Mouse (Mus musculus): ENCODE data around the gene Fancf. TPM values are rescaled to one million over a fixed set of nuclear protein-coding genes. Genes with fewer than 3 reads are reported as not detected.

The Fancf gene
- 7.0 and 10.1 TPM in 2 replicates for polyA plus RNA-seq (2016; fragmentation: Nextera tagmentation; extraction: Ambion mirVana)

DNA sequence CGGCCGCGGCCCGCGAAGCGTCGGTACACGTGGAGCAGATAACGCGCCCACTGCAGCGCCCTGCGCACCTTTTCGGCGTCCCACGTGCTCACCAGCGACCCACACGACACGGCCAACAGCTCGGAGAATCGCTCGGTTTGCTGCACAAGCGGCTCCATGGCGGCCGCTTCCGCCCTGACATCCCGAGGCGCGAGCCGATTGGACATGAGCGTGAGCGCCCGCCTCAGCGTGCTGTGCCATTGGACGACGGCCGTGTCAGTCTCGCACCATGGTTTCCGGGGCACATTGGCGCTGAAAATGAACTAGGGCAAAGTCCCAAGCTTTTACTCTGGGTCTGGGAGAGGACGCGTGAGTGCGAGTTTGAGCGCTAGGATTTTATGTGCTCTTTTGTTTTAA is at the start of gene Fancf:
Fancf (minus strand) TSS at position 171 of the 396 bp plus-strand sequence.
- WGBS = under 1% methylated on average over 43 of the region's 43 CpGs
- peak; percentile 95 for DNase-seq (ENCODE audit: low spot score)
- H3K4me1 ChIP-seq = peaks cover 22% of the 10 kb centered on the region

DNA sequence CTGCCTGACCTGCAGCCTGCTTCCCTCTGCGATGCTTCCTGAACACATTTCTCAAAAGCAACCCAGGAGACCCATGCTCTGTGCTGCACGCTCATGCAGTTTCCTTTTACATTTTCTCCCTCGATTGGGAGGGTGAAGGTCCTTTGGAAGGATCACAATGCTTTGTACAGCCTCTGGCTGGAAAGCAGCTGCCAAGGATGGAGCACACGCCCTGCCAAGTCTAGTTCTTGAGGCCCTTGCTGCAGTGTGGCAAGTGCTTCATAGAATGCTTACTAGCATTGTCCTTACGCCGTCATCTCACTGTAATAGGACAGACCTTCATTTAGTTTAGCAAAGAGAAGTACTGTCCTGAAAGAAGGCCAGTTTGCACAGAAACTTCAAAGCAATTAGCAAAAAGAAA is 37.0 kb upstream of the Fancf start:
- DNase-seq (ENCODE audit: low spot score) = no peak
- Histone ChIP-seq H3K27me3 (ENCODE audit: low read depth, poor library complexity, severe bottlenecking) (no peaks in the 10 kb centered on the region), H3K27ac (replicated peaks) (no peak overlapping the region), H3K36me3 (no peaks in the 10 kb centered on the region), H3K4me1 (no peaks in the 10 kb centered on the region), H3K4me3 (no peak overlapping the region), H3K9me3 (replicated peaks) (no peaks in the 10 kb centered on the region)
- 84% methylated on average over 6 of the region's 6 CpGs for whole genome bisulfite sequencing

More for the DNA sequence above, at the start of gene Fancf:
- Histone ChIP-seq H3K4me3 (peak within 1 kb of the TSS; percentile 72), H3K27ac (replicated peaks) (peak within 1 kb of the TSS; percentile 97), H3K36me3 (peaks cover 49% of the 10 kb centered on the region), H3K9me3 (replicated peaks) (no peaks in the 10 kb centered on the region), H3K27me3 (ENCODE audit: low read depth, poor library complexity, severe bottlenecking) (no peaks in the 10 kb centered on the region)

DNA sequence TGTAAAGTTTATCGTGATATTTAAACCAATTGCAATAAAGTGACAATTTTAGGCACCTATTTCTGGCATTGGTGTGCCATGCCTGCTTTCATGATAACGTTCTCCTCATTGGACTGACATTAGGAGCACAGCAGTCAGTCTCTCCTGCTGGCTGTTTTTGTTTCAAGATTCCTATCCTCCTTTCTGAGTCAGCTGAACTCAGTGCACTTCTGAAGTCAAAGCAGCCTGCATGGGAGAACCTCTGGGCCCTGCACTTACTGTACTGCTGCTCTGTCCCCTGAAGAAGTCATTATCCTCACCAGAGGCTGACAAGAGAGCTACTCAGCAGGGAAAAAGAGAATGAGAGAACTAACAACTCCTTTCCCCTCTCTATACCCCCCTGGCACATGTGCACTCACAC is 32.9 kb upstream of the Fancf start:
- no peaks in the 10 kb centered on the region for H3K27me3 ChIP-seq (ENCODE audit: low read depth, poor library complexity, severe bottlenecking)
- no peak overlapping the region for H3K27ac ChIP-seq (replicated peaks)
- no peak overlapping the region for H3K4me3 ChIP-seq
- no peaks in the 10 kb centered on the region for H3K36me3 ChIP-seq
- H3K4me1 ChIP-seq = no peaks in the 10 kb centered on the region
- no peak for DNase-seq (ENCODE audit: low spot score)
- H3K9me3 ChIP-seq (replicated peaks) = no peaks in the 10 kb centered on the region
- 68% methylated on average over 2 of the region's 2 CpGs for WGBS

DNA sequence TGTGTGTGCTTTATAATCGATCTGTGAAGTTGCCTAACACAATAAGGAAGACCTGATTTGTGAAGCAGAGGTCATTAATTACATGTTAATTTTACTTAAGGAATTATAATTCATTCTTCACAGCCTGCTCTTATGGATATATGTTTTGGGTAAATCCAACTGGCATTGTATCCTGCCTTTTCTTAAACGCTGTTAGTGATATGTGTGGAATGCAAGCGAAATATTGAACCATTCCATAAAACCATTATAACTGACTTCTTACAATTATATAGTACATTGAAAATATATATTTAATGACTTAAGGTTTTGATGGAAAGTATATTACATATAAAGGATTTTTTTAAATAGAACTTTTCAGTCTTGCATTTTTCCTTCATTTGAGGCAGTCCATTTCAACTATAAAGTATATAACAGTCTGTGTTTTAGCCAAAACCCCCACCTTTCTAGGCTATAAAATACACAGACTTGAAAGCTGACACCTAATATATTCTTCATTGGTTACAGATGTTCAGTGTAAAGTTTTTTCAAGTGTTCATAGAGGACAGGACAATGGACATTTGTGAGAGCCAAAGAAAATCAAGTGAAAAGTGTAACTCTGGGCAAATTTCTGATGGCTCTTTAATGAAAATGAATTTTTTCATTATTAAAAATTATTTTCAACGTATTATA is 32.2 kb upstream of the Fancf start:
- Histone ChIP-seq H3K4me3 (no peak overlapping the region), H3K27ac (replicated peaks) (no peak overlapping the region), H3K36me3 (no peaks in the 10 kb centered on the region), H3K4me1 (no peaks in the 10 kb centered on the region), H3K27me3 (ENCODE audit: low read depth, poor library complexity, severe bottlenecking) (no peaks in the 10 kb centered on the region), H3K9me3 (replicated peaks) (no peaks in the 10 kb centered on the region)
- WGBS = 82% methylated on average over 4 of the region's 4 CpGs
- DNase-seq (ENCODE audit: low spot score) = no peak

DNA sequence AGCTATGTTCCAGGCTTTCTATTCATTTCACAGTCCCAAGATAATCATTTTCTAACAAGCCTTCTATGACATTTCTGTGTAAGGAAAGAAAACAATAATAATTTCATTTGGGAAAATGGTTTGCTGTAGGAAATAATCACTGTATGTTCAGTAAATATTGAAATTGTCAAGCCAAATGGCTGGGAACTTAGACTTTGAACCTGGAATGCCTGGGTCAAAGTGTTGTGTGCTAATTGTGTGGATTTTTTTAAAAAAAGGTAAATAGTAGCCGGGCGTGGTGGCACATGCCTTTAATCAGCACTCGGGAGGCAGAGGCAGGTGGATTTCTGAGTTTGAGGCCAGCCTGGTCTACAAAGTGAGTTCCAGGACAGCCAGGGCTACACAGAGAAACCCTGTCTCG is 30.9 kb upstream of the Fancf start:
- no peak overlapping the region for H3K27ac ChIP-seq (replicated peaks)
- no peaks in the 10 kb centered on the region for H3K36me3 ChIP-seq
- no peak for DNase-seq (ENCODE audit: low spot score)
- H3K4me1 ChIP-seq = no peaks in the 10 kb centered on the region
- no peak overlapping the region for H3K4me3 ChIP-seq
- H3K9me3 ChIP-seq (replicated peaks) = no peaks in the 10 kb centered on the region
- WGBS = 86% methylated on average over 4 of the region's 4 CpGs
- H3K27me3 ChIP-seq (ENCODE audit: low read depth, poor library complexity, severe bottlenecking) = no peaks in the 10 kb centered on the region

DNA sequence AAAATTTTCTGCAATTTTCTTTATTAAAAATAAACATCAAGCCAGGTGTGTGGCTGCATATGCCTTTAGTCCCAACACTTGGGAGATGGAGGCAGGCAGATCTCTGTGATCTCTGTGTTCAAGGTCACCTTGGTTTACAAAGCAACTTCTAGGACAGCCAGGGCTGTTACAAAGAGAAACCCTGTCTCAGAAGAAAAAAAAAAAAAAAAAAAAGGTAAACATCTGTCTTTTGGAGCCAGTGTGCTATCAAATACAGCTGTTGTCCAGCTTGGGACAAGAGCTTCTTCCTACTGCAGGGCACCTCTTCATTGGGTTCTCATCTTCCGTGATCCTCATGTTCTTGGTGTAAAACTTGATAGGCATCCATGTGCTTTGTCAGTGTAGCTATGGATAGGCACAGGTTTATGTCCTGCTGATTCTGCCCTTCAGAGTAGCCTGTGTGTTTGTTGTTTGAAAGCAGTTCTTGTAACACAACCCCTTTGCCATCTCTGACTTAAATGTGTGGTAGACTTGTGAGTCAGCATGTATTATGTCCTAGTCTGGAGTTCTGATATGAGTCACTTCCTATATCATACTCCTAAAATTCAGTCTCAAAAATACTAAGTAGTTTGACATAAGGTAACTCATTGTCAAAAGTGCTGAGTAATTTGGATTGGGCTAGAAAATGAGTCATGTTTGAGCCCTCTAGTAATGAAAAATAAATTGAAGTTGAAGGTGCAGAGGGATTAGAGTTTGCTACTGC is 30.3 kb upstream of the Fancf start:
- 86% methylated on average over 1 of the region's 1 CpGs for WGBS
- no peak for DNase-seq (ENCODE audit: low spot score)
- Histone ChIP-seq H3K9me3 (replicated peaks) (no peaks in the 10 kb centered on the region), H3K4me3 (no peak overlapping the region), H3K36me3 (no peaks in the 10 kb centered on the region), H3K4me1 (no peaks in the 10 kb centered on the region), H3K27me3 (ENCODE audit: low read depth, poor library complexity, severe bottlenecking) (no peaks in the 10 kb centered on the region), H3K27ac (replicated peaks) (no peak overlapping the region)

DNA sequence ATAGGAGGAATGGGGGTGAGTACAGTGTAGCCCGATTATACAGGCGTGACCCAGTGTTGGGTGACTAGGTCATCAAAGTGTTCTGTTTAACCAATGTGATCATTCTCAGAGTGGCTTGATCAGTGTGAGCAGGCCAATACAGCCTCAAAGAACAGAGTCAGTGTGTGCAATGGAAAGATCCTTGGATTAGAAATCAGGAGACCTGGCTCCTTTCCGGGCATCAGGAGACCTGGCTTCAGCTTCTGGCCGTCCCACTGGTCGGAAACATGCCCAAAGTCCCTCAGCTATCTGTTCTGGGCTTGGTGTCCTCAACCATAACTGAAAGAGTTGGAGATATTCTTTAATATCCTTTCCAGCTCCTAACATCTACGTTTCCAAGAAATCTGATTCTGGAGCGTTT is 27.5 kb upstream of the Fancf start:
- H3K27me3 ChIP-seq (ENCODE audit: low read depth, poor library complexity, severe bottlenecking) = no peaks in the 10 kb centered on the region
- H3K36me3 ChIP-seq = no peaks in the 10 kb centered on the region
- no peaks in the 10 kb centered on the region for H3K9me3 ChIP-seq (replicated peaks)
- 91% methylated on average over 7 of the region's 7 CpGs for WGBS
- H3K4me3 ChIP-seq = no peak overlapping the region
- DNase-seq (ENCODE audit: low spot score) = no peak
- no peaks in the 10 kb centered on the region for H3K4me1 ChIP-seq
- H3K27ac ChIP-seq (replicated peaks) = no peak overlapping the region

DNA sequence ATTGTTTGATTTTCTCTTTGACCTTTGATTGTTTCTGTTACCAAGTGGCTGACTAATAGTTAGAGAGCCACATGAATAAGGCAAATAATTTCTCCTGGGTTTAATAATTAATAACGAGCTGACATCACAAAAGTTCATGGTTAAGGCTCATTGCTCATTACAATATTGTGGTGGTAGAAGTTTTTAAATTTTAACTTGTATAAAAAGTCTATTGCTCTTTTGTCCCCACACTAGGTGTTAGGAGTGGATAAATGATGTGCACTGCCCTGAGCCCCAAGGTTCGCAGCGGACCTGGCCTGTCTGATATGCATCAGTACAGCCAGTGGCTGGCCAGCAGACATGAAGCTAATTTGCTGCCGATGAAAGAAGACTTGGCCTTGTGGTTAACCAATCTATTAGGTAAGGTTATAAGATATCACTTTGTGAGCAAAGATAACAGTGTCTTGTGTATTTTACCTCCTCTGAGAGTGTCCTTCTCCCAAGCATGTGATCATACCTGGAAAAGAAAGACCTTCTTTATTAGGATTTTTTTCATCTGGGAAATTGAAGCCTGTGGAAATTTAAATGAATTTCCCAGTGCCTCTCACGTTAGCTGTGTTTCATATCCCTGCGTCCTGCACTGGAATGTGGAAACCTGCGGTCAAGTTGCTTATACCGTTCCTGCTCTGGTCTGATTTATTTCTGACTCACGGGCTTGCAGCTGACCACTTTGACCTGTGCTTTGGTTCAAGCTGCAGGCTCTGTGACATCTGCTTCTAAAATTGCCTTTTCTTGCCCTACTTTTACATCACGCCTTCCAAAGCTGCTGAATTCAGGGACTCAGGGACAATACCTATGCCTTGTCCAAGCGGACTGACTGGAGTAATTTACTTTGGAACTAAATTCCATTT is 25.9 kb upstream of the Fancf start:
- H3K9me3 ChIP-seq (replicated peaks) = no peaks in the 10 kb centered on the region
- 90% methylated on average over 11 of the region's 11 CpGs for WGBS
- no peak for DNase-seq (ENCODE audit: low spot score)

DNA sequence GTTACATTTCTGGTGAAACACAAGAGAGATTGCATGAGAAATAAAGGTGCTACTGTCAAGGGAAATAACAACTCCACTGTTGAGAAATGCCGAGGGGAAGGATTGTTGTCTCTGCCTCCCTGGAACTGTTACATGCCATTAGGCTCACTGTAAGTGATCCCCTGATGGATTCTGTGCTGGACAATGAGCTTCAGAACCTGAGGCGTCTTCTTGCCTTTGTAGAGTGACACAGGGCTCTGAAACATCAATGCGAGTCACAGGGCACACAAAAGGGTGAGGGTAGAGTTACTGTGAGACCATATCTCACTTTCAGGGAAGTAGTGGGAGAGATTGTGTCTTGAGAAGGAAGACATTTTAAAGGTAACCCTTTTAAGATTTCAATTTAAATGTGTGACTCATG is 23.3 kb upstream of the Fancf start:
- 75% methylated on average over 3 of the region's 3 CpGs for WGBS
- H3K36me3 ChIP-seq = no peaks in the 10 kb centered on the region
- no peak overlapping the region for H3K27ac ChIP-seq (replicated peaks)
- DNase-seq (ENCODE audit: low spot score) = no peak
- no peak overlapping the region for H3K4me3 ChIP-seq
- no peaks in the 10 kb centered on the region for H3K4me1 ChIP-seq
- H3K27me3 ChIP-seq (ENCODE audit: low read depth, poor library complexity, severe bottlenecking) = no peaks in the 10 kb centered on the region
- no peaks in the 10 kb centered on the region for H3K9me3 ChIP-seq (replicated peaks)

More for the DNA sequence above, 25.9 kb upstream of the Fancf start:
- H3K27me3 ChIP-seq (ENCODE audit: low read depth, poor library complexity, severe bottlenecking) = no peaks in the 10 kb centered on the region
- no peak overlapping the region for H3K4me3 ChIP-seq
- no peak overlapping the region for H3K27ac ChIP-seq (replicated peaks)
- H3K4me1 ChIP-seq = no peaks in the 10 kb centered on the region
- no peaks in the 10 kb centered on the region for H3K36me3 ChIP-seq

DNA sequence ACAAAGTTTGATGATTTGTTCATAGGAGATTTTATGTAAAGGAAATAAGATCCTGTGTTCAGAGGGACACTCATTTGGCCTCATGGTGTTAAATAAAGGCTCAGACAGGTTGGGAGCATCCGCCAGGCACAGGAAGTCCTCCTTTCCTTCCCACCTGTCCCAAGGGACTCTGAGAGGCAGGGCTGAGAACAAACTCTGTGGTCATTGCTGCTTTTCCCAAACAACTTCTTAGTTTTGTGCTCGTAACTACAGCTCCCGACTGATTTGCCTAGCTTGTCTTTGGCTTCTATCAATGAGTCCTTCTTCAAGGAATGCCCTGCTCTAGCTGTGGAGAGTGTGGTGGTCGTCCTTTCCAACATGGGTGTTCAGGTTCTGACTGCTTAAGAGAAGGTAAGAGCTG is 18.1 kb upstream of the Fancf start:
- H3K36me3 ChIP-seq = no peaks in the 10 kb centered on the region
- no peaks in the 10 kb centered on the region for H3K27me3 ChIP-seq (ENCODE audit: low read depth, poor library complexity, severe bottlenecking)
- no peak for DNase-seq (ENCODE audit: low spot score)
- no peak overlapping the region for H3K27ac ChIP-seq (replicated peaks)
- WGBS = 84% methylated on average over 4 of the region's 4 CpGs
- H3K9me3 ChIP-seq (replicated peaks) = no peaks in the 10 kb centered on the region
- H3K4me1 ChIP-seq = peaks cover 19% of the 10 kb centered on the region
- H3K4me3 ChIP-seq = no peak overlapping the region

DNA sequence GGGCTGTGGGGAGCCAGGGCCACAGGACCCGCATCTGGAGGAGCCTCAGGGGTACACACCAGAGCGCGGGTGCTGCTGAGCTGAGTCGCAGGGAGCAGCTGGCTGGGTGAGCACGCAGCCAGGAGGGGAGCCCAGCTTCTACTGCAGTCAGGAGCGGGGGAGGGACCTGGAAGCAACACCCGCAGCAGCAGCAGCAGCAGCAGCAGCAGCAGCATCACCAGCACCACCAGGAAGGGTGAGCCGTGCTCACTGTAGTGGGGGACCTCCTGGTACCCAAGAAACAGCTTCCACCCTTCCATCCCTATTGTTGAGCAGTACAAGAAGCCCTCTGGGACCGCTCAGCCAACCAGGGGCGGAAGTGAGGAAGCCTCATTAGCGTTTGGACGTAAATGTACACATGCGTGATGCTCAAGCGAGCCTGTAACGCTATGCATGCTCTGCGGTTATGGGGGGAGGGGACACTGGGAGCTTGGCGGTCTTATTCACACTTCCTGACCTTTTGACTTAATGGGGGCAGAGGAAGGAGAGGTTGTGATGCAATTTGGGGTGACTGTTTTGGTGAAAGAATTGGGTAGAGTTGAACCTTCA is 17.2 kb upstream of the Fancf start:
- 2% methylated on average over 17 of the region's 17 CpGs for WGBS
- Histone ChIP-seq H3K4me1 (peaks cover 19% of the 10 kb centered on the region), H3K9me3 (replicated peaks) (no peaks in the 10 kb centered on the region), H3K27ac (replicated peaks) (peak overlapping the region; percentile 90), H3K27me3 (ENCODE audit: low read depth, poor library complexity, severe bottlenecking) (no peaks in the 10 kb centered on the region), H3K36me3 (no peaks in the 10 kb centered on the region), H3K4me3 (peak overlapping the region; percentile 63)
- DNase-seq (ENCODE audit: low spot score) = peak; percentile 67

DNA sequence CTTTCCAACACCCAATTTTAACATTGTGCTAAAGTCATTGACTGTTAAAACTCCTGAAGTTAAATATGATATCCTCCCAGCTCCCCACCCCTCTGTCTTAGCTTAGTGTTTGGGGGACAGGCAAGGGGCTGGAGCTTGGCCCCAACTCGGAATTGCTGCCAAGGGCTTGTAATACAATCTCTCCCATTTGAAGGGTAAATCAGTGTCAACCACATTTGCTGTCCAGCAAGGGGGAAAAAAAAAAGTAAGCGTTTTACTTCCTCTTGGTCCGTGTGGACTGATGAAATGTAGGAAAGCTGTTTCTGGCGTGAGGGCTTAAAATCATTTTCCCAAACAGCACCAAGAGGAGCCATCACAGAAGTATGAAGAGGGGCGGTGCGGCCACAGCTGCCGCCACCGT is 16.7 kb upstream of the Fancf start:
- 4% methylated on average over 8 of the region's 8 CpGs for WGBS
- H3K27me3 ChIP-seq (ENCODE audit: low read depth, poor library complexity, severe bottlenecking) = no peaks in the 10 kb centered on the region

More for the DNA sequence above, 16.7 kb upstream of the Fancf start:
- Histone ChIP-seq H3K4me1 (peaks cover 19% of the 10 kb centered on the region), H3K9me3 (replicated peaks) (no peaks in the 10 kb centered on the region), H3K36me3 (no peaks in the 10 kb centered on the region), H3K27ac (replicated peaks) (peak overlapping the region; percentile 90), H3K4me3 (peak overlapping the region; percentile 63)
- DNase-seq (ENCODE audit: low spot score) = no peak
